Mouse (Mus musculus): Measurements from ENCODE around the gene Mtg1. TPM values are rescaled to one million over a fixed set of nuclear protein-coding genes. Genes with fewer than 3 reads are reported as not detected.

Mtg1 gene
- total RNA-seq, 1 experiment, result 21.0 TPM

DNA sequence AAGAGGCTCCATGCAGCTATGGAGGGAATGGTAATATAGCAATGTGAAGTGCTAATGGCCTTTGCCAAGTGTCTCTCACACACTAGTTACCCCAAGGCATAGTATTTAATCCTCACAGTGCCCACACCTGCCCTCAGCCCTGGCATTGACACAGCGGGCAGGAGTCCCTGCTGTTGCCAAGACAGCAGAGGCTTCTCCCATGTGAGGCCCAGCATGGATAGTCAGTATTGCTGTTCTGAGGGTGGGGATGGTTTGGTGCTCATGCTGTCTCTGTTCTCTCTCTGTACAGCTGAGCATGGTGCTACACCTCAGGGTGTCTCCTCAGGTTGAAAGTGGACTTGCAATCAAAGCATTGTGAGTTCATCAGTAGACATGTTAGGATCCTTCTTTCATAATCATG lies 53.1 kb downstream of the Mtg1 start:
- H3K4me1 ChIP-seq (ENCODE audit: control insufficient read depth in 2 of 2, insufficient read depth in 2 of 2, low read length in 2 of 2, poor library complexity in 1 of 2), result no peaks in the 10 kb centered on the region
- H3K27ac ChIP-seq (ENCODE audit: insufficient read depth, low read depth, low read length, poor library complexity, severe bottlenecking), result no peak overlapping the region
- no peak for TF ChIP-seq HCFC1 (IDR thresholded peaks at IDR 0.05; ENCODE audit: borderline replicate concordance, insufficient read depth, low read length)
- TF ChIP-seq CHD2 (IDR thresholded peaks at IDR 0.05; ENCODE audit: low read depth, low read length), result no peak
- TF ChIP-seq ZC3H11A (IDR thresholded peaks at IDR 0.05; ENCODE audit: borderline replicate concordance, low read depth, low read length), result no peak
- TF ChIP-seq ZNF384 (IDR thresholded peaks at IDR 0.05; ENCODE audit: low read depth, low read length), result no peak
- no peak for TF ChIP-seq MAFK (IDR thresholded peaks at IDR 0.05; ENCODE audit: insufficient read depth, low read depth, low read length)
- no peak overlapping the region for H3K4me3 ChIP-seq (ENCODE audit: insufficient read depth in 1 of 2, low read depth in 1 of 2, low read length in 2 of 2, poor library complexity in 1 of 2, severe bottlenecking in 1 of 2)
- no peak overlapping the region for H3K9ac ChIP-seq (ENCODE audit: insufficient read depth, low read depth, low read length, poor library complexity, severe bottlenecking)
- DNase-seq (ENCODE audit: low read depth, low spot score), result no peak
- in situ Hi-C loops (cut with MboI; ENCODE audit: low sequenced_read_pairs in 2 of 2, unreplicated experiment in 2 of 2), result no loop called here
- H3K36me3 ChIP-seq (ENCODE audit: control insufficient read depth, insufficient read depth, low read length, poor library complexity, severe bottlenecking), result no peaks in the 10 kb centered on the region
- H3K9me3 ChIP-seq (ENCODE audit: control insufficient read depth, insufficient read depth, low read depth, low read length), result no peaks in the 10 kb centered on the region

DNA sequence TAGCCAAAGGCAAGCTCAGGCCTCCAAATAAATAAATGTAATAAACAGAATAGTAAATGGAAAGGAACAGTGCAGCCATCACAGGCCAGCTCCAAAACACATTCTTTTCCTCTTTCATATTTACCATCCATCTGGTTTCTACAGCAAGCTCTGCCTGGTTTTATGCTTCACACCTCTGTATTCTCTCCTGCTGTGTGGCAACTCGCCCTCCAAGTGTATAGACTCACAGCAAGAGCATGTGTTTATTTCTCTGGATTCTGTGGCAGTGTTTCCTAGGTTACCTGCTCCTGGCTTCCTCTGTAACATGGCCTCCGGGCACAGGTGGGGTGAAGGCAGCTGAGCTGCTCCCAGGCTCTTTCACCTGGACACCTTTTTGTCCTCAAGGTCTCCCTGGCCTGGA lies 55.1 kb downstream of the Mtg1 start:
- Histone ChIP-seq H3K36me3 (ENCODE audit: control insufficient read depth, insufficient read depth, low read length, poor library complexity, severe bottlenecking) (no peaks in the 10 kb centered on the region), H3K9ac (ENCODE audit: insufficient read depth, low read depth, low read length, poor library complexity, severe bottlenecking) (no peak overlapping the region), H3K4me1 (ENCODE audit: control insufficient read depth in 2 of 2, insufficient read depth in 2 of 2, low read length in 2 of 2, poor library complexity in 1 of 2) (no peaks in the 10 kb centered on the region), H3K27ac (ENCODE audit: insufficient read depth, low read depth, low read length, poor library complexity, severe bottlenecking) (no peak overlapping the region), H3K9me3 (ENCODE audit: control insufficient read depth, insufficient read depth, low read depth, low read length) (no peaks in the 10 kb centered on the region), H3K4me3 (ENCODE audit: insufficient read depth in 1 of 2, low read depth in 1 of 2, low read length in 2 of 2, poor library complexity in 1 of 2, severe bottlenecking in 1 of 2) (no peak overlapping the region)
- no peak for TF ChIP-seq HCFC1 (IDR thresholded peaks at IDR 0.05; ENCODE audit: borderline replicate concordance, insufficient read depth, low read length)
- no peak for TF ChIP-seq ZC3H11A (IDR thresholded peaks at IDR 0.05; ENCODE audit: borderline replicate concordance, low read depth, low read length)
- no peak for TF ChIP-seq CHD2 (IDR thresholded peaks at IDR 0.05; ENCODE audit: low read depth, low read length)
- TF ChIP-seq MAFK (IDR thresholded peaks at IDR 0.05; ENCODE audit: insufficient read depth, low read depth, low read length), result no peak
- no peak for TF ChIP-seq ZNF384 (IDR thresholded peaks at IDR 0.05; ENCODE audit: low read depth, low read length)
- no peak for DNase-seq (ENCODE audit: low read depth, low spot score)
- in situ Hi-C loops (cut with MboI; ENCODE audit: low sequenced_read_pairs in 2 of 2, unreplicated experiment in 2 of 2), result no loop called here

DNA sequence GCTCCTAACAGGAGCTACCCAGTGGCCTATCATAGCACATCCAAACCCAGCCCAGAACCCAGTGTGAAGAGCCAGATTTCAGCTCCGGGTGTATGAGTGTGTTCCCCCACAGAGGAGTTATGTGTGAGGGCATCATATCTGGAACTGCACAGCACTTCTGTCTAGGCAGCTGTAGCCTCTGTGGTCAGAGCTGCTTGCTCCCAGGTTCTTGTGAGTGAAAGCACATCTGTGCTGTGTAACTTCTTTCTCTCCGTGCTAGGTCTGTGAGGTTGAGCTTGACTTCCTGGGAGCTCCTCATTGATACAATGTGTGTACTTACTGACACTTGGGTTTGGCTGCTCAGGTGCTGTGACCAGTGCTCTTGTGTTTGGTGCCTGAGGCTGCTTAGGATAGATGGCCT lies 55.5 kb downstream of the Mtg1 start:
- in situ Hi-C loops (cut with MboI; ENCODE audit: low sequenced_read_pairs in 2 of 2, unreplicated experiment in 2 of 2), result no loop called here
- H3K4me3 ChIP-seq (ENCODE audit: insufficient read depth in 1 of 2, low read depth in 1 of 2, low read length in 2 of 2, poor library complexity in 1 of 2, severe bottlenecking in 1 of 2), result no peak overlapping the region
- DNase-seq (ENCODE audit: low read depth, low spot score), result no peak
- no peak overlapping the region for H3K9ac ChIP-seq (ENCODE audit: insufficient read depth, low read depth, low read length, poor library complexity, severe bottlenecking)
- TF ChIP-seq MAFK (IDR thresholded peaks at IDR 0.05; ENCODE audit: insufficient read depth, low read depth, low read length) (no peak), CHD2 (IDR thresholded peaks at IDR 0.05; ENCODE audit: low read depth, low read length) (no peak), ZC3H11A (IDR thresholded peaks at IDR 0.05; ENCODE audit: borderline replicate concordance, low read depth, low read length) (no peak), ZNF384 (IDR thresholded peaks at IDR 0.05; ENCODE audit: low read depth, low read length) (no peak), HCFC1 (IDR thresholded peaks at IDR 0.05; ENCODE audit: borderline replicate concordance, insufficient read depth, low read length) (no peak)
- H3K36me3 ChIP-seq (ENCODE audit: control insufficient read depth, insufficient read depth, low read length, poor library complexity, severe bottlenecking), result no peaks in the 10 kb centered on the region
- no peaks in the 10 kb centered on the region for H3K4me1 ChIP-seq (ENCODE audit: control insufficient read depth in 2 of 2, insufficient read depth in 2 of 2, low read length in 2 of 2, poor library complexity in 1 of 2)
- H3K27ac ChIP-seq (ENCODE audit: insufficient read depth, low read depth, low read length, poor library complexity, severe bottlenecking), result no peak overlapping the region
- H3K9me3 ChIP-seq (ENCODE audit: control insufficient read depth, insufficient read depth, low read depth, low read length), result no peaks in the 10 kb centered on the region

DNA sequence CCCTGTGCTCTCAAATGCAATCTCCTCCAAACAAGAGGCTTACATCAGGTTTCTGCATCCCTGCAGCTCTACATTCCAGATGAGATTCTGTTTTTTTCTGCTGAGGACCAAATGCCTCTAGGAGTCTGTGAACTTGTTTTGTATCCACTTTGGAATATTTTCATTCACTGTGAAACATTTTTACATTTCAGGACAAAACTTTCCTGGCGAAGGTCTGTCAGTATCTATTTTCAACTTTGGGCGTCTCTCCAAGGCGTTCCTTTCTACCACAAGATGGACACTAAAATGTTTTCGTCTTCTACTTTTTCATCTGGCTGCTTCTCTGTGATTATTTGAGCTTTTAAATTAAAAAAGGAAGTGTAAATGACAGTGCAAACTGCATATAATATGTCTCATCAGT lies 56.7 kb downstream of the Mtg1 start:
- in situ Hi-C loops (cut with MboI; ENCODE audit: low sequenced_read_pairs in 2 of 2, unreplicated experiment in 2 of 2), result no loop called here
- no peak for DNase-seq (ENCODE audit: low read depth, low spot score)
- Histone ChIP-seq H3K4me3 (ENCODE audit: insufficient read depth in 1 of 2, low read depth in 1 of 2, low read length in 2 of 2, poor library complexity in 1 of 2, severe bottlenecking in 1 of 2) (no peak overlapping the region), H3K9me3 (ENCODE audit: control insufficient read depth, insufficient read depth, low read depth, low read length) (no peaks in the 10 kb centered on the region), H3K4me1 (ENCODE audit: control insufficient read depth in 2 of 2, insufficient read depth in 2 of 2, low read length in 2 of 2, poor library complexity in 1 of 2) (no peaks in the 10 kb centered on the region), H3K27ac (ENCODE audit: insufficient read depth, low read depth, low read length, poor library complexity, severe bottlenecking) (no peak overlapping the region), H3K36me3 (ENCODE audit: control insufficient read depth, insufficient read depth, low read length, poor library complexity, severe bottlenecking) (no peaks in the 10 kb centered on the region), H3K9ac (ENCODE audit: insufficient read depth, low read depth, low read length, poor library complexity, severe bottlenecking) (no peak overlapping the region)
- TF ChIP-seq ZNF384 (IDR thresholded peaks at IDR 0.05; ENCODE audit: low read depth, low read length), result no peak
- no peak for TF ChIP-seq CHD2 (IDR thresholded peaks at IDR 0.05; ENCODE audit: low read depth, low read length)
- TF ChIP-seq MAFK (IDR thresholded peaks at IDR 0.05; ENCODE audit: insufficient read depth, low read depth, low read length), result no peak
- TF ChIP-seq ZC3H11A (IDR thresholded peaks at IDR 0.05; ENCODE audit: borderline replicate concordance, low read depth, low read length), result no peak
- TF ChIP-seq HCFC1 (IDR thresholded peaks at IDR 0.05; ENCODE audit: borderline replicate concordance, insufficient read depth, low read length), result no peak

DNA sequence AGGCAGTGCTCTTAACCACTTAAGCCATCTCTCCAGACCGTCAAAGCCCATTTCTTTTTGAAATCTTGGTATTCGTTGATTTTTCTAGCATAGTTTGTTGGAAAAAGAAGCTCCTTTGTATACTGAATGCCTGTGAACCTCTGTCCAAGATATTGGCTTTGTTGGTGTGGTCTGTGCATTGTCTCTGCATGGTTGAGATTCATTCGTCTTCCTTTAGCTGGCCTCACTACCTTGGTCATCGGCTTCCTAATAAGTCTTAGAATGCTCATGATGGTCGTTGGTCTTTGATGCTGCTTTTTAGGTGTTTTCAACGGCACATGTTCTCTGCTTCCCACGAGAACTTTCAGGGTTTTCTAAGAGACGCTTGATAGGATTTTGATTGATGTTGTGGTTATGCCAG lies 58.6 kb downstream of the Mtg1 start:
- Histone ChIP-seq H3K9me3 (ENCODE audit: control insufficient read depth, insufficient read depth, low read depth, low read length) (no peaks in the 10 kb centered on the region), H3K4me1 (ENCODE audit: control insufficient read depth in 2 of 2, insufficient read depth in 2 of 2, low read length in 2 of 2, poor library complexity in 1 of 2) (no peaks in the 10 kb centered on the region), H3K4me3 (ENCODE audit: insufficient read depth in 1 of 2, low read depth in 1 of 2, low read length in 2 of 2, poor library complexity in 1 of 2, severe bottlenecking in 1 of 2) (no peak overlapping the region), H3K27ac (ENCODE audit: insufficient read depth, low read depth, low read length, poor library complexity, severe bottlenecking) (no peak overlapping the region), H3K9ac (ENCODE audit: insufficient read depth, low read depth, low read length, poor library complexity, severe bottlenecking) (no peak overlapping the region), H3K36me3 (ENCODE audit: control insufficient read depth, insufficient read depth, low read length, poor library complexity, severe bottlenecking) (no peaks in the 10 kb centered on the region)
- no peak for DNase-seq (ENCODE audit: low read depth, low spot score)
- TF ChIP-seq HCFC1 (IDR thresholded peaks at IDR 0.05; ENCODE audit: borderline replicate concordance, insufficient read depth, low read length) (no peak), MAFK (IDR thresholded peaks at IDR 0.05; ENCODE audit: insufficient read depth, low read depth, low read length) (no peak), ZNF384 (IDR thresholded peaks at IDR 0.05; ENCODE audit: low read depth, low read length) (no peak), CHD2 (IDR thresholded peaks at IDR 0.05; ENCODE audit: low read depth, low read length) (no peak), ZC3H11A (IDR thresholded peaks at IDR 0.05; ENCODE audit: borderline replicate concordance, low read depth, low read length) (no peak)
- in situ Hi-C loops (cut with MboI; ENCODE audit: low sequenced_read_pairs in 2 of 2, unreplicated experiment in 2 of 2), result no loop called here

Other genes with a start within 250 kb of the Mtg1 start
- 2.3 and 5.3 TPM in 2 replicates for gene Kndc1, start 242.9 kb upstream of the Mtg1 start, total RNA-seq (2012; rRNA removed)
- 147 and 174 TPM in 2 replicates for gene Utf1, start 193.8 kb upstream of the Mtg1 start, total RNA-seq (2012; rRNA removed)
- gene 6430531B16Rik, start 158.8 kb upstream of the Mtg1 start, total RNA-seq (2012; rRNA removed), result 1.8 TPM in 2 replicates
- gene Adam8, start 145.0 kb upstream of the Mtg1 start, total RNA-seq (2012; rRNA removed), result 7.6 and 8.3 TPM in 2 replicates
- gene Zfp511, start 101.2 kb upstream of the Mtg1 start, total RNA-seq (2012; rRNA removed), result 27.1 and 29.6 TPM in 2 replicates
- 28.1 and 29.0 TPM in 2 replicates for gene Tubgcp2, start 100.9 kb upstream of the Mtg1 start, total RNA-seq (2012; rRNA removed)
- 0.16 and 0.27 TPM in 2 replicates for gene Msx3, start 88.5 kb upstream of the Mtg1 start, total RNA-seq (2012; rRNA removed)
- 0.26 TPM in 1 of 2 replicates, not detected in the other for gene Caly, start 55.0 kb upstream of the Mtg1 start, total RNA-seq (2012; rRNA removed)
- 0.49 TPM in 1 of 2 replicates, not detected in the other for gene Prap1, start 44.2 kb upstream of the Mtg1 start, total RNA-seq (2012; rRNA removed)
- gene Fuom, start 35.1 kb upstream of the Mtg1 start, total RNA-seq (2012; rRNA removed), result 6.6 and 11.9 TPM in 2 replicates
- 9.1 and 15.5 TPM in 2 replicates for gene Paox, start 21.8 kb upstream of the Mtg1 start, total RNA-seq (2012; rRNA removed)
- gene Echs1, start 21.1 kb upstream of the Mtg1 start, total RNA-seq (2012; rRNA removed), result 47.0 and 58.3 TPM in 2 replicates
- 0.27 and 0.48 TPM in 2 replicates for gene Sprn, start 17.3 kb downstream of the Mtg1 start, total RNA-seq (2012; rRNA removed)
- not detected in 2 replicates for gene Olfr522, start 27.2 kb downstream of the Mtg1 start, total RNA-seq (2012; rRNA removed)
- gene Olfr523, start 35.7 kb downstream of the Mtg1 start, total RNA-seq (2012; rRNA removed), result not detected in 2 replicates
- not detected in 2 replicates for gene Olfr524, start 68.4 kb downstream of the Mtg1 start, total RNA-seq (2012; rRNA removed)
- not detected in 2 replicates for gene Cd163l1, start 80.7 kb downstream of the Mtg1 start, total RNA-seq (2012; rRNA removed)
- gene 5830411N06Rik, start 109.7 kb downstream of the Mtg1 start, total RNA-seq (2012; rRNA removed), result not detected in 2 replicates
- gene Olfr525, start 183.3 kb downstream of the Mtg1 start, total RNA-seq (2012; rRNA removed), result not detected in 2 replicates
- not detected in 2 replicates for gene Olfr527, start 196.5 kb downstream of the Mtg1 start, total RNA-seq (2012; rRNA removed)
- not detected in 2 replicates for gene Olfr60, start 224.1 kb downstream of the Mtg1 start, total RNA-seq (2012; rRNA removed)
- not detected in 2 replicates for gene Olfr530, start 238.8 kb downstream of the Mtg1 start, total RNA-seq (2012; rRNA removed)

Data from ES-E14 (cell line).